Mouse (Mus musculus): ENCODE data around the gene Zfp810. TPM values are rescaled to one million over a fixed set of nuclear protein-coding genes. Genes with fewer than 3 reads are reported as not detected.
A peak's percentile ranks its signal among the peaks of the same experiment; 100 is the strongest.

The Zfp810 gene
- 24.8 and 30.4 TPM in 2 replicates for polyA plus RNA-seq (2014; fragmentation: Nextera tagmentation; extraction: Ambion mirVana)

GRCm38 (mm10) chr9:22307156-22307919, at the start of gene Zfp810:
Zfp810 (minus strand) TSS chr9:22307648.
- peaks cover 27% of the 10 kb centered on the region for H3K36me3 ChIP-seq (ENCODE audit: control insufficient read depth, insufficient read depth, low read length)
- WGBS: under 1% methylated on average over 56 of the region's 56 CpGs
- peaks cover 8% of the 10 kb centered on the region; the same call in 1 of the 2 replicates for H3K4me1 ChIP-seq (ENCODE audit: control insufficient read depth, insufficient read depth, low read length)
- DNase-seq (ENCODE audit: low spot score) (peak; percentile 98), ATAC-seq (peak; percentile 100)
- H3K9me3 ChIP-seq (replicated peaks; ENCODE audit: control insufficient read depth, low read length): no peaks in the 10 kb centered on the region; the same call in 1 of the 2 replicates
- H3K4me3 ChIP-seq (ENCODE audit: low read depth, low read length): peak within 1 kb of the TSS; percentile 90
- peak within 1 kb of the TSS; percentile 80 for H3K4me2 ChIP-seq (ENCODE audit: low read length)
- peak within 1 kb of the TSS; percentile 99 for H3K9ac ChIP-seq (ENCODE audit: low read length)
- peak within 1 kb of the TSS; percentile 92 for H3K27ac ChIP-seq (ENCODE audit: low read depth, low read length)
- H3K27me3 ChIP-seq (replicated peaks; ENCODE audit: control insufficient read depth, insufficient read depth, low read length): no peaks in the 10 kb centered on the region

GRCm38 (mm10) chr9:22355919-22356318, 48.5 kb upstream of the Zfp810 start:
- no peak overlapping the region for H3K4me2 ChIP-seq (ENCODE audit: low read length)
- no peaks in the 10 kb centered on the region for H3K27me3 ChIP-seq (replicated peaks; ENCODE audit: control insufficient read depth, insufficient read depth, low read length)
- WGBS: 64% methylated on average over 3 of the region's 3 CpGs
- H3K9me3 ChIP-seq (replicated peaks; ENCODE audit: control insufficient read depth, low read length): no peaks in the 10 kb centered on the region
- DNase-seq (ENCODE audit: low spot score) (peak; percentile 60), ATAC-seq (peak; percentile 62; the same call in 1 of the 2 replicates)
- no peak overlapping the region for H3K9ac ChIP-seq (ENCODE audit: low read length)
- no peak overlapping the region for H3K4me3 ChIP-seq (ENCODE audit: low read depth, low read length)
- no peaks in the 10 kb centered on the region for H3K4me1 ChIP-seq (ENCODE audit: control insufficient read depth, insufficient read depth, low read length)
- peaks cover 56% of the 10 kb centered on the region for H3K36me3 ChIP-seq (ENCODE audit: control insufficient read depth, insufficient read depth, low read length)
- H3K27ac ChIP-seq (ENCODE audit: low read depth, low read length): no peak overlapping the region

GRCm38 (mm10) chr9:22353901-22354300, 46.5 kb upstream of the Zfp810 start:
- H3K27me3 ChIP-seq (replicated peaks; ENCODE audit: control insufficient read depth, insufficient read depth, low read length): no peaks in the 10 kb centered on the region
- peaks cover 45% of the 10 kb centered on the region for H3K36me3 ChIP-seq (ENCODE audit: control insufficient read depth, insufficient read depth, low read length)
- H3K4me3 ChIP-seq (ENCODE audit: low read depth, low read length): no peak overlapping the region
- WGBS: 77% methylated on average over 5 of the region's 5 CpGs
- no peak for DNase-seq (ENCODE audit: low spot score)
- H3K9me3 ChIP-seq (replicated peaks; ENCODE audit: control insufficient read depth, low read length): no peaks in the 10 kb centered on the region
- no peak overlapping the region for H3K9ac ChIP-seq (ENCODE audit: low read length)
- H3K4me2 ChIP-seq (ENCODE audit: low read length): no peak overlapping the region
- H3K4me1 ChIP-seq (ENCODE audit: control insufficient read depth, insufficient read depth, low read length): no peaks in the 10 kb centered on the region
- no peak overlapping the region for H3K27ac ChIP-seq (ENCODE audit: low read depth, low read length)
- no peak for ATAC-seq

GRCm38 (mm10) chr9:22353465-22353864, 46.0 kb upstream of the Zfp810 start:
- H3K9me3 ChIP-seq (replicated peaks; ENCODE audit: control insufficient read depth, low read length): no peaks in the 10 kb centered on the region
- no peak overlapping the region for H3K4me3 ChIP-seq (ENCODE audit: low read depth, low read length)
- H3K4me2 ChIP-seq (ENCODE audit: low read length): no peak overlapping the region
- 94% methylated on average over 5 of the region's 5 CpGs for WGBS
- no peaks in the 10 kb centered on the region for H3K27me3 ChIP-seq (replicated peaks; ENCODE audit: control insufficient read depth, insufficient read depth, low read length)
- DNase-seq (ENCODE audit: low spot score): no peak
- H3K4me1 ChIP-seq (ENCODE audit: control insufficient read depth, insufficient read depth, low read length): no peaks in the 10 kb centered on the region
- no peak overlapping the region for H3K27ac ChIP-seq (ENCODE audit: low read depth, low read length)
- ATAC-seq: no peak
- no peak overlapping the region for H3K9ac ChIP-seq (ENCODE audit: low read length)
- H3K36me3 ChIP-seq (ENCODE audit: control insufficient read depth, insufficient read depth, low read length): peaks cover 41% of the 10 kb centered on the region

GRCm38 (mm10) chr9:22340331-22340730, 32.9 kb upstream of the Zfp810 start:
- Histone ChIP-seq H3K27me3 (replicated peaks; ENCODE audit: control insufficient read depth, insufficient read depth, low read length) (no peaks in the 10 kb centered on the region), H3K4me2 (ENCODE audit: low read length) (no peak overlapping the region), H3K9ac (ENCODE audit: low read length) (no peak overlapping the region), H3K27ac (ENCODE audit: low read depth, low read length) (no peak overlapping the region), H3K4me1 (ENCODE audit: control insufficient read depth, insufficient read depth, low read length) (no peaks in the 10 kb centered on the region), H3K4me3 (ENCODE audit: low read depth, low read length) (no peak overlapping the region), H3K9me3 (replicated peaks; ENCODE audit: control insufficient read depth, low read length) (no peaks in the 10 kb centered on the region), H3K36me3 (ENCODE audit: control insufficient read depth, insufficient read depth, low read length) (peaks cover 57% of the 10 kb centered on the region)
- no peak for DNase-seq (ENCODE audit: low spot score)
- 90% methylated on average over 1 of the region's 1 CpGs for WGBS
- no peak for ATAC-seq

- no peaks in the 10 kb centered on the region for H3K9me3 ChIP-seq (replicated peaks; ENCODE audit: control insufficient read depth, low read length)
- H3K4me3 ChIP-seq (ENCODE audit: low read depth, low read length): no peak overlapping the region
- H3K4me1 ChIP-seq (ENCODE audit: control insufficient read depth, insufficient read depth, low read length): no peaks in the 10 kb centered on the region
- H3K4me2 ChIP-seq (ENCODE audit: low read length): no peak overlapping the region
- no peak overlapping the region for H3K27ac ChIP-seq (ENCODE audit: low read depth, low read length)
- H3K36me3 ChIP-seq (ENCODE audit: control insufficient read depth, insufficient read depth, low read length): peaks cover 55% of the 10 kb centered on the region
- H3K27me3 ChIP-seq (replicated peaks; ENCODE audit: control insufficient read depth, insufficient read depth, low read length): no peaks in the 10 kb centered on the region
- 97% methylated on average over 2 of the region's 2 CpGs for WGBS
- no peak for DNase-seq (ENCODE audit: low spot score)
- H3K9ac ChIP-seq (ENCODE audit: low read length): no peak overlapping the region
- no peak for ATAC-seq
These were observed 29.8 kb upstream of the Zfp810 start for GRCm38 (mm10) chr9:22337217-22337616.

- no peaks in the 10 kb centered on the region for H3K27me3 ChIP-seq (replicated peaks; ENCODE audit: control insufficient read depth, insufficient read depth, low read length)
- H3K9ac ChIP-seq (ENCODE audit: low read length): peak overlapping the region; percentile 57
- peak overlapping the region; percentile 78 for H3K4me2 ChIP-seq (ENCODE audit: low read length)
- no peak overlapping the region for H3K27ac ChIP-seq (ENCODE audit: low read depth, low read length)
- peaks cover 4% of the 10 kb centered on the region; the same call in 1 of the 2 replicates for H3K4me1 ChIP-seq (ENCODE audit: control insufficient read depth, insufficient read depth, low read length)
- WGBS: 1% methylated on average over 32 of the region's 32 CpGs
- H3K4me3 ChIP-seq (ENCODE audit: low read depth, low read length): peak overlapping the region; percentile 39
- H3K36me3 ChIP-seq (ENCODE audit: control insufficient read depth, insufficient read depth, low read length): peaks cover 5% of the 10 kb centered on the region
- DNase-seq (ENCODE audit: low spot score) (peak; percentile 91), ATAC-seq (peak; percentile 97)
- no peaks in the 10 kb centered on the region for H3K9me3 ChIP-seq (replicated peaks; ENCODE audit: control insufficient read depth, low read length)
These were observed 20.3 kb upstream of the Zfp810 start for GRCm38 (mm10) chr9:22327475-22328387.

- Histone ChIP-seq H3K9ac (ENCODE audit: low read length) (peak overlapping the region; percentile 57; the same call in 1 of the 2 replicates), H3K27ac (ENCODE audit: low read depth, low read length) (no peak overlapping the region), H3K4me1 (ENCODE audit: control insufficient read depth, insufficient read depth, low read length) (peaks cover 4% of the 10 kb centered on the region; the same call in 1 of the 2 replicates), H3K9me3 (replicated peaks; ENCODE audit: control insufficient read depth, low read length) (no peaks in the 10 kb centered on the region), H3K27me3 (replicated peaks; ENCODE audit: control insufficient read depth, insufficient read depth, low read length) (no peaks in the 10 kb centered on the region), H3K36me3 (ENCODE audit: control insufficient read depth, insufficient read depth, low read length) (peaks cover under 1% of the 10 kb centered on the region), H3K4me2 (ENCODE audit: low read length) (peak overlapping the region; percentile 78), H3K4me3 (ENCODE audit: low read depth, low read length) (peak overlapping the region; percentile 39)
- no peak for DNase-seq (ENCODE audit: low spot score)
- ATAC-seq: no peak
- WGBS: 16% methylated on average over 9 of the region's 9 CpGs
These were observed 19.6 kb upstream of the Zfp810 start for GRCm38 (mm10) chr9:22327099-22327474.

Measured in forebrain, embryonic 14.5 days (tissue).